Comparison of ENCODE assay signal across 17 mouse cellular contexts in the genomic region with DNA sequence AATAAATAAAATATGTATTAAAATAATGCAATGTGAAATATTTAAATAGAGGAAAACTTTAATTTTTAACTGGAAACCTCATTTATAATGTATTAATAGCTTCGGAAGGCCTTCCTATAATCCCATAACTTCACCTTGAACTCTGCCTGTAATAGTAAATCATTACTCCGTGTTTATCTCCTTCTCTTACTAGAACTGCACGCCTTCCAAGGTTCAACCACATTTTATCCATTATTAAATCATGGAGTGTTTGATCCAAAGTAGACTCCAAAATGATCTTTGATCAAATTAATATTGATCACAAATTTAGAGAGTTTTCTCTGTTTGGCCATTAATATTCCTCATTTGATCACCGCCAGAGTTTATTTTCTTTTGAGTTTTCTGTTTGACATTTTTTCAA.
"Had no signal": no experiment of that assay in that cellular context is flagged by ENCODE, and none has a peak within 500 bp of the region (broad histone marks: within the 10 kb centered on the region; RNA-seq: fewer than 3 reads in every experiment).

No protein-coding gene starts in this region.

- H3K9me3 ChIP-seq: lung, embryonic 15.5 days; midbrain, embryonic 13.5 days; midbrain, embryonic 15.5 days; neural tube, embryonic 12.5 days; stomach, embryonic 15.5 days had no signal

- H3K4me1 ChIP-seq: lung, embryonic 15.5 days; megakaryocyte, embryonic 14.5 days; midbrain, embryonic 13.5 days; neural tube, embryonic 12.5 days; stomach, embryonic 15.5 days had no signal

- H3K4me2 ChIP-seq: lung, embryonic 15.5 days; midbrain, embryonic 11.5 days; midbrain, embryonic 13.5 days; midbrain, embryonic 15.5 days; neural tube, embryonic 12.5 days; stomach, embryonic 15.5 days had no signal

- H3K27ac ChIP-seq: lung, embryonic 15.5 days; macrophage; midbrain, embryonic 13.5 days; midbrain, embryonic 15.5 days; neural tube, embryonic 12.5 days; stomach, embryonic 15.5 days; stomach, postnatal 0 days had no signal

- H3K36me3 ChIP-seq: lung, embryonic 15.5 days; midbrain, embryonic 13.5 days; midbrain, embryonic 15.5 days; neural tube, embryonic 12.5 days; stomach, embryonic 15.5 days had no signal

- H3K4me3 ChIP-seq: lung, embryonic 15.5 days; megakaryocyte, embryonic 14.5 days; midbrain, embryonic 13.5 days; midbrain, embryonic 15.5 days; neural tube, embryonic 12.5 days; stomach, embryonic 15.5 days had no signal

- H3K27me3 ChIP-seq: lung, embryonic 15.5 days; megakaryocyte, embryonic 14.5 days; midbrain, embryonic 13.5 days; midbrain, embryonic 15.5 days; neural tube, embryonic 12.5 days; stomach, embryonic 15.5 days had no signal

- DNase-seq: lung, adult 2 months; lung, postnatal 14 days; lung, postnatal 36 days; right cerebral cortex, postnatal 14 days; thymus, adult 2 months; thymus, postnatal 25 days; thymus, postnatal 4 days had no signal

- ATAC-seq: lung, postnatal 0 days; midbrain, embryonic 13.5 days; midbrain, embryonic 15.5 days had no signal

- H3K9ac ChIP-seq: lung, embryonic 15.5 days; midbrain, embryonic 13.5 days; midbrain, embryonic 15.5 days; neural tube, embryonic 12.5 days; stomach, embryonic 15.5 days had no signal
